Mouse (Mus musculus) Patski (cell line): ENCODE measurements at regions not wholly inside any gene's neighbourhood (a gene's known extent, or its start where the extent isn't known, plus 50 kb on each side); places are given as distances from the start of the nearest gene placed in this dataset.

Experiments used
- ATAC-seq: fragments of 100-300 bp; one replicate; pipeline ENCODE4 v1.8.0; 2021
- CTCF ChIA-PET: fragments of 350-600 bp; sonication (Branson Sonifier 250); formaldehyde crosslinking; loops from one replicate; lab custom pipeline; 2022; ENCODE audit warnings: inconsistent platforms; lab: Charles Lee
- POLR2A ChIA-PET: fragments of 350-600 bp; sonication (Branson Sonifier 250); formaldehyde crosslinking; loops from one replicate; lab custom pipeline; 2022; ENCODE audit warnings: antibody characterized with exemption, inconsistent platforms; lab: Charles Lee
- DNase-seq: peaks from one replicate; pipeline ENCODE4 v3.0.0-alpha.2; 2011; ENCODE audit warnings: low read depth, low spot score
- H3K27me3 ChIP-seq: fragments of 371-371 bp; one replicate; pipeline ENCODE4 v1.5.1; 2021
- CTCF ChIP-seq: fragments of 100-300 bp; IDR thresholded peaks from one replicate; pipeline ENCODE4 v1.5.1; 2021
- in situ Hi-C: fragments of 300-500 bp; cut with MboI; formaldehyde crosslinking; loops from 3 replicates; pipeline ENCODE4 v1.11.1; 2018; ENCODE audit warnings: low pct_unique_long_range_greater_than_20kb, mixed read lengths

- ChIA-PET CTCF (interaction anchor here (0.9 to 1.9 kb wide), 3 partner anchors 10 to 14 kb away, joined by 3 to 7 read pairs (median 4); no protein-coding TSS in a partner anchor), POLR2A (no interaction called here)
- no peak for TF ChIP-seq CTCF
- no peak for DNase-seq
- no peak for ATAC-seq
- in situ Hi-C loops: no loop called here
- no peaks in the 10 kb centered on the region for H3K27me3 ChIP-seq
These were observed 240.1 kb upstream of the Emcn start for GRCm38 (mm10) chr3:137100627-137101404.

- no peak for DNase-seq
- ChIA-PET POLR2A (interaction anchor here (0.9 to 1.0 kb wide), 2 partner anchors 11 kb away, joined by 3 read pairs; no protein-coding TSS in a partner anchor), CTCF (interaction anchor here (0.7 to 2.0 kb wide), 5 partner anchors 9 to 88 kb away, joined by 3 to 10 read pairs (median 4); no protein-coding TSS in a partner anchor)
- no peak for TF ChIP-seq CTCF
- ATAC-seq: no peak
- in situ Hi-C loops: no loop called here
- H3K27me3 ChIP-seq: no peaks in the 10 kb centered on the region
These were observed 234.9 kb upstream of the Emcn start for GRCm38 (mm10) chr3:137105930-137106329.

GRCm38 (mm10) chr3:137108197-137108596 lies 232.7 kb upstream of the Emcn start:
- no peak for ATAC-seq
- CTCF ChIA-PET: interaction anchor here (1.2 to 1.4 kb wide), 3 partner anchors 9 to 22 kb away, joined by 3 to 5 read pairs (median 3); no protein-coding TSS in a partner anchor
- TF ChIP-seq CTCF: no peak

GRCm38 (mm10) chr3:137109786-137110185 lies 231.1 kb upstream of the Emcn start:
- ChIA-PET CTCF (interaction anchor here (1.4 to 1.6 kb wide), 2 partner anchors 12 to 21 kb away, joined by 3 read pairs; no protein-coding TSS in a partner anchor), POLR2A (interaction anchor here (0.9 kb wide), 1 partner anchor 21 kb away, joined by 3 read pairs; no protein-coding TSS in a partner anchor)
- H3K27me3 ChIP-seq: no peaks in the 10 kb centered on the region
- ATAC-seq (no peak), DNase-seq (no peak)
- TF ChIP-seq CTCF: no peak
- in situ Hi-C loops: no loop called here

More at GRCm38 (mm10) chr3:137108197-137108596, 232.7 kb upstream of the Emcn start:
- POLR2A ChIA-PET: interaction anchor here (0.6 kb wide), 1 partner anchor 645 kb away, joined by 3 read pairs; no protein-coding TSS in a partner anchor
- DNase-seq: no peak
- in situ Hi-C loops: no loop called here
- H3K27me3 ChIP-seq: no peaks in the 10 kb centered on the region

GRCm38 (mm10) chr3:137110485-137110884 lies 230.4 kb upstream of the Emcn start:
- TF ChIP-seq CTCF: no peak
- ATAC-seq (no peak), DNase-seq (no peak)
- in situ Hi-C loops: no loop called here
- ChIA-PET CTCF (interaction anchor here (1.6 kb wide), 1 partner anchor 13 kb away, joined by 3 read pairs; no protein-coding TSS in a partner anchor), POLR2A (interaction anchor here (0.9 kb wide), 1 partner anchor 20 kb away, joined by 3 read pairs; no protein-coding TSS in a partner anchor)
- H3K27me3 ChIP-seq: no peaks in the 10 kb centered on the region

- DNase-seq (no peak), ATAC-seq (no peak)
- CTCF ChIA-PET: interaction anchor here (0.7 to 1.0 kb wide), 3 partner anchors 14 to 21 kb away, joined by 3 read pairs; no protein-coding TSS in a partner anchor
- H3K27me3 ChIP-seq: no peaks in the 10 kb centered on the region
- TF ChIP-seq CTCF: no peak
- POLR2A ChIA-PET: interaction anchor here (1.0 kb wide), 1 partner anchor 20 kb away, joined by 3 read pairs; no protein-coding TSS in a partner anchor
- in situ Hi-C loops: no loop called here
These were observed 210.9 kb upstream of the Emcn start for GRCm38 (mm10) chr3:137129967-137130366.

- CTCF ChIA-PET: no interaction called here
- DNase-seq (no peak), ATAC-seq (no peak)
- TF ChIP-seq CTCF: no peak
- POLR2A ChIA-PET: no interaction called here
- in situ Hi-C loops: loop anchor here (10.0 kb wide), 1 partner anchor 1257 kb away; no protein-coding TSS in a partner anchor
- no peaks in the 10 kb centered on the region for H3K27me3 ChIP-seq
These were observed 198.8 kb upstream of the Emcn start for GRCm38 (mm10) chr3:137142041-137142440.

- ATAC-seq: no peak
- no peak for DNase-seq
- in situ Hi-C loops: loop anchor here (5.0 to 10.0 kb wide), 5 partner anchors 271 to 1261 kb away; partner anchors contain the start of gene Ppp3ca
- peak; percentile 44 for TF ChIP-seq CTCF
- CTCF ChIA-PET: interaction anchor here (0.8 to 3.0 kb wide), 12 partner anchors 9 to 609 kb away, joined by 3 to 34 read pairs (median 4); no protein-coding TSS in a partner anchor
- POLR2A ChIA-PET: interaction anchor here (0.8 to 1.2 kb wide), 2 partner anchors 122 to 366 kb away, joined by 3 to 4 read pairs; no protein-coding TSS in a partner anchor
- no peaks in the 10 kb centered on the region for H3K27me3 ChIP-seq
These were observed 194.8 kb upstream of the Emcn start for GRCm38 (mm10) chr3:137146062-137146461.

- no peaks in the 10 kb centered on the region for H3K27me3 ChIP-seq
- DNase-seq (no peak), ATAC-seq (no peak)
- ChIA-PET POLR2A (no interaction called here), CTCF (interaction anchor here (2.2 to 3.0 kb wide), 4 partner anchors 9 to 607 kb away, joined by 7 to 34 read pairs (median 18); no protein-coding TSS in a partner anchor)
- TF ChIP-seq CTCF: no peak
- in situ Hi-C loops: loop anchor here (5.0 to 10.0 kb wide), 5 partner anchors 270 to 1263 kb away; partner anchors contain the start of gene Ppp3ca
These were observed 193.5 kb upstream of the Emcn start for GRCm38 (mm10) chr3:137147405-137147804.
